Mouse (Mus musculus) thymus, adult 2 months (tissue): Measurements from ENCODE around the gene Zfyve16.

Source experiments
- CTCF ChIP-seq: fragments of 200-500 bp; IDR thresholded peaks from 2 replicates; pipeline ENCODE4 v1.5.1; 2012; ENCODE audit warnings: mild to moderate bottlenecking, control low read depth, low read length, moderate library complexity, borderline replicate concordance; ENCODE audit not compliant: control insufficient read depth, poor library complexity, insufficient read depth; ENCODE audit errors: extremely low read depth
- POLR2A ChIP-seq: fragments of 200-500 bp; IDR thresholded peaks from 2 replicates; pipeline ENCODE4 v1.6.1; 2012; ENCODE audit warnings: mild to moderate bottlenecking, low read length, control low read depth, moderate library complexity; ENCODE audit not compliant: control insufficient read depth, poor library complexity, insufficient read depth; ENCODE audit errors: extremely low read depth

DNA sequence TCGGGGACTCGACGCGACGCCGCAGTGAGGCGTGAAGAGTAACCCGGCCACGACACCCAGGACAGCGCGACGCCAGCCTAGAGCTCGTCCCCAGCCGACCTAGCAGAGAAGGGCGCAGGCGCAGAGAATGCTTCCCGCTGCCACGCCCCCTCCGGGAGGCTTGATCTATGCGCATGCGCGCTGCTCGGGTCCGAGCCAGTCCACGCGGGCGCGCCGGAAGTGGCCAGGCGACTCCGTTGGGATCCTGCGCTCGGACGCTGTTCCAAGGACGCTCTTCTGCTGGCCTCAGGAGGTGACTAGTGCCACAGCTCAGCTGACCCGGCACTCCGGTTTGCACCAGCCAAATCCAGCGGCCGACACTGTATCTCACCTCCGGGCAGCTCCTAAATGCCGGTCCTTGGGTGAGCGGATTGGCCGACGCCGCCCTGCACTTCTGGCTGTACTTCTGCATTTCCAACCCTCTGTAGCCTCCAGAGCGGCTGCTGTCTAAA is at the start of gene Zfyve16:
- TF ChIP-seq CTCF (no peak), POLR2A (peak; percentile 70)
